Comparison of ENCODE assay signal across 9 mouse cellular contexts in genomic region chr10:25219220-25219628, GRCm38 (mm10).
DNase-seq lines count a peak whose midpoint lies in the region; ATAC-seq and TF ChIP-seq lines count a peak whose summit lies in the region.
"Had no signal": no experiment of that assay in that cellular context is flagged by ENCODE, and none has a peak within 500 bp of the region (broad histone marks: within the 10 kb centered on the region; RNA-seq: fewer than 3 reads in every experiment).

No protein-coding gene starts in this region.

- TF ChIP-seq CTCF in spleen, adult 2 months (IDR thresholded peaks at IDR 0.05; ENCODE audit: extremely low read depth, insufficient read depth, insufficient read length, insufficient replicate concordance) = peak; percentile 65; the same call in 1 of the 2 replicates

- 0 out of 2 replicates have a peak, but pooled peaks cover 2% of the 10 kb centered on the region for H3K4me1 ChIP-seq in forebrain, embryonic 10.5 days
- H3K4me1 ChIP-seq in hindbrain, embryonic 13.5 days (replicated peaks) = 0 out of 2 replicates have a peak, but pooled peaks cover 3% of the 10 kb centered on the region
- 0 out of 2 replicates have a peak, but pooled peaks cover 6% of the 10 kb centered on the region for H3K4me1 ChIP-seq in midbrain, embryonic 12.5 days
- no peaks in the 10 kb centered on the region for H3K4me1 ChIP-seq in spleen, adult 2 months (ENCODE audit: control insufficient read depth, insufficient read depth, insufficient read length)

- WGBS in forebrain, embryonic 10.5 days = 22% methylated on average over 7 of the region's 7 CpGs
- 16% methylated on average over 7 of the region's 7 CpGs for WGBS in hindbrain, embryonic 13.5 days
- WGBS in midbrain, embryonic 12.5 days = 15% methylated on average over 7 of the region's 7 CpGs
- 47% methylated on average over 7 of the region's 7 CpGs for WGBS in spleen, adult 2 months

- peak overlapping the region; percentile 55; the same call in 1 of the 2 replicates for H3K9ac ChIP-seq in hindbrain, embryonic 13.5 days
- no peak overlapping the region for H3K9ac ChIP-seq in midbrain, embryonic 12.5 days (replicated peaks)

- H3K27ac ChIP-seq in forebrain, embryonic 10.5 days = no peak overlapping the region
- H3K27ac ChIP-seq in hindbrain, embryonic 13.5 days = no peak overlapping the region
- H3K27ac ChIP-seq in midbrain, embryonic 12.5 days (replicated peaks) = no peak overlapping the region
- no peak overlapping the region for H3K27ac ChIP-seq in spleen, adult 2 months (ENCODE audit: insufficient read depth, low read length)

- no peaks in the 10 kb centered on the region for H3K36me3 ChIP-seq in forebrain, embryonic 10.5 days (replicated peaks)
- no peaks in the 10 kb centered on the region for H3K36me3 ChIP-seq in hindbrain, embryonic 13.5 days
- H3K36me3 ChIP-seq in midbrain, embryonic 12.5 days = no peaks in the 10 kb centered on the region
- no peaks in the 10 kb centered on the region for H3K36me3 ChIP-seq in spleen, adult 2 months (ENCODE audit: control insufficient read depth, insufficient read depth, low read length)

- no peak for TF ChIP-seq POLR2A in spleen, adult 2 months (IDR thresholded peaks at IDR 0.05; ENCODE audit: low read depth, low read length)

- H3K9me3 ChIP-seq in forebrain, embryonic 10.5 days = no peaks in the 10 kb centered on the region
- no peaks in the 10 kb centered on the region for H3K9me3 ChIP-seq in hindbrain, embryonic 13.5 days
- H3K9me3 ChIP-seq in midbrain, embryonic 12.5 days = no peaks in the 10 kb centered on the region

- peak; percentile 84 for ATAC-seq in hindbrain, embryonic 13.5 days (ENCODE audit: low FRiP score)
- ATAC-seq in midbrain, embryonic 12.5 days (ENCODE audit: low FRiP score, low read depth) = peak; percentile 69

- no peaks in the 10 kb centered on the region for H3K27me3 ChIP-seq in forebrain, embryonic 10.5 days (ENCODE audit: poor library complexity, severe bottlenecking)
- no peaks in the 10 kb centered on the region for H3K27me3 ChIP-seq in hindbrain, embryonic 13.5 days
- no peaks in the 10 kb centered on the region for H3K27me3 ChIP-seq in midbrain, embryonic 12.5 days
- no peaks in the 10 kb centered on the region for H3K27me3 ChIP-seq in spleen, adult 2 months (ENCODE audit: control insufficient read depth, insufficient read depth, low read length)
- H3K27me3 ChIP-seq: megakaryocyte, embryonic 14.5 days had no signal

- DNase-seq in kidney, adult 18-20 months = peak; percentile 53
- DNase-seq in kidney, adult 11 months = no peak
- DNase-seq in c-Kit-negative CD71-positive TER-119-positive erythroid progenitor cells, embryonic 14.5 days (ENCODE audit: low read depth, low spot score) = peak; percentile 11
- DNase-seq in forebrain, embryonic 10.5 days (ENCODE audit: extremely low spot score, low spot score) = peak; percentile 66
- DNase-seq in left cerebral cortex, postnatal 10 days (ENCODE audit: extremely low spot score in 1 of 2, low spot score in 2 of 2) = peak; percentile 63 to 78
- DNase-seq in spleen, adult 2 months (ENCODE audit: low read depth in 1 of 2, low spot score in 2 of 2) = peak in 1 of 2 experiments; percentile 30

- no peak overlapping the region for H3K4me3 ChIP-seq in forebrain, embryonic 10.5 days
- 0 out of 2 replicates have a peak overlapping the region, but pooled peaks have one; percentile 11 for H3K4me3 ChIP-seq in hindbrain, embryonic 13.5 days
- H3K4me3 ChIP-seq in midbrain, embryonic 12.5 days = peak overlapping the region; percentile 20; the same call in 1 of the 2 replicates
- H3K4me3 ChIP-seq in spleen, adult 2 months (ENCODE audit: extremely low read depth, insufficient read depth, insufficient read length) = no peak overlapping the region
- H3K4me3 ChIP-seq: megakaryocyte, embryonic 14.5 days had no signal

- intact Hi-C loops in left cerebral cortex, postnatal 10 days (cut with DNase I) = loop anchor here (2.0 kb wide), 1 partner anchor 256 kb away; no protein-coding TSS in a partner anchor

- H3K4me2 ChIP-seq in hindbrain, embryonic 13.5 days = peak overlapping the region; percentile 44
- H3K4me2 ChIP-seq in midbrain, embryonic 12.5 days (replicated peaks) = peak overlapping the region; percentile 44

Comparison
In these comparisons a context has a peak if more than half of its experiments do, and no peak if none do; other contexts are left out.
1. H3K4me3 ChIP-seq: peak in hindbrain, embryonic 13.5 days (single experiment) and midbrain, embryonic 12.5 days (single experiment); none in forebrain, embryonic 10.5 days (single experiment) and spleen, adult 2 months (single experiment).